Mouse (Mus musculus) heart, embryonic 12.5 days (tissue): ENCODE results near the gene Mphosph9. TPM values are rescaled to one million over a fixed set of nuclear protein-coding genes. Genes with fewer than 3 reads are reported as not detected.

Experiments
- ATAC-seq: fragments of 200-750 bp; cut with Nextera tagmentation; 2 replicates; pipeline ENCODE4 v1.8.0; 2017; ENCODE audit warnings: moderate TSS enrichment, moderate library complexity; ENCODE audit not compliant: insufficient number of reproducible peaks, low FRiP score
- H3K27ac ChIP-seq: fragments of 300-500 bp; sonication (generic); 2 replicates; pipeline ENCODE4 v1.5.1; 2016; ENCODE audit warnings: mild to moderate bottlenecking, moderate library complexity; ENCODE audit not compliant: poor library complexity, severe bottlenecking
- H3K27me3 ChIP-seq: fragments of 300-500 bp; sonication (generic); replicated peaks from 2 replicates; pipeline ENCODE4 v1.6.1; 2016; ENCODE audit warnings: mild to moderate bottlenecking, moderate library complexity
- H3K36me3 ChIP-seq: fragments of 300-500 bp; sonication (generic); 2 replicates; pipeline ENCODE4 v1.6.1; 2016; ENCODE audit warnings: mild to moderate bottlenecking, moderate library complexity
- H3K4me1 ChIP-seq: fragments of 300-500 bp; sonication (generic); replicated peaks from 2 replicates; pipeline ENCODE4 v1.6.1; 2016; ENCODE audit warnings: mild to moderate bottlenecking
- H3K4me2 ChIP-seq: fragments of 300-500 bp; sonication (generic); 2 replicates; pipeline ENCODE4 v1.6.1; 2016; ENCODE audit warnings: mild to moderate bottlenecking, moderate library complexity
- H3K4me3 ChIP-seq: fragments of 300-500 bp; sonication (generic); 2 replicates; pipeline ENCODE4 v1.5.1; 2016; ENCODE audit warnings: mild to moderate bottlenecking
- H3K9ac ChIP-seq: fragments of 300-500 bp; sonication (generic); 2 replicates; pipeline ENCODE4 v1.6.1; 2016; ENCODE audit warnings: mild to moderate bottlenecking, moderate library complexity
- H3K9me3 ChIP-seq: fragments of 300-500 bp; sonication (generic); replicated peaks from 2 replicates; pipeline ENCODE4 v1.6.1; 2016; ENCODE audit warnings: mild to moderate bottlenecking, moderate library complexity
- WGBS: fragments of 180-500 bp; shearing (Covaris S2); methylation state at CpG from one replicate; pipeline ENCODE4 v1.1.7; 2016; 5-methylcytosine and 5-hydroxymethylcytosine counted together
- polyA plus RNA-seq: library from polyadenylated mRNA; unstranded; fragments of >200 nt; fragmentation: Nextera tagmentation; extraction: Ambion mirVana; gene quantifications from 2 replicates; pipeline ENCODE4 v1.2.1, GENCODE M21; 2016

Mphosph9 gene
- polyA plus RNA-seq, 1 experiment from 2014 or later: 13.4 TPM

DNA sequence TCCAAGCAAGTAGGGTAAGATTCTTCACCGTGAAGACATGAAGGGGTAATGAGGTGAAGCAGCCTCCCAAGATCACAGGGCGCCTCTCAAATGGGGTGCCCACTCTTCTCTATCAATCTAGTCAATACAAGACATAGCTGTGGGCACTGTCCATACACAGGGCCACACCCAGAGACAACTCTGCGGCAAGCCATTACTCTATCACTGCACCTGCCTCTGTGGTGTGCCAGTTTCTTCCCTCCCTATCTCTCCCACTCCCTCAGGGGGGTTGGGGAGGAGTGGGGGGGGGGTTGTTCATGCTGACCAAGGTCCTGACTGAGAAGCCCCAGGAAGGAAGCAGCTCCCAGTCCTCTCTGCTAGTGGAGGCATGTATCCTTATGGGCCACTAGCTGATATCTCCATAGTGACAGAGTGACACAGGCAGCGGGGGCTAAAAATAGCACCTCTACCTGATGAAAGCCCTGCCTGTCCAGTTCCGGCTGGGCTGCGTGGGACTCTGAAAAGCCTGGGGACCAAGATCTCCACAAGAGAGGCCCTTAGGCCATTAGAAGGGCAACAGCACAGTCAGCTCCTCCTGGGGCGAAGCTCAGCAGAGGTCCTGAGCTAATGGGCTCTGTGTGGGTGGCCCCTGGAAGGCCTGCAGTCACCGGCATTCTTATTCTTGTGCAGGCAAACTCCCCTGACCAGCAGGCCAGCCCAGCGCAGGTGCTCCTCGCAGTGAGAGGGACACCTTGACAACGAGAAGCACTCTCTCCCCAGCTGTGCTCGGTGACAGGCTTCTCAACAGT lies 93.7 kb downstream of the Mphosph9 start:
- 46% methylated on average over 12 of the region's 12 CpGs for WGBS
- peak overlapping the region; percentile 53 for H3K4me2 ChIP-seq
- no peak overlapping the region for H3K4me3 ChIP-seq
- peak; percentile 67 for ATAC-seq
- no peaks in the 10 kb centered on the region for H3K27me3 ChIP-seq
- H3K4me1 ChIP-seq: peaks cover 81% of the 10 kb centered on the region
- no peaks in the 10 kb centered on the region for H3K9me3 ChIP-seq
- H3K36me3 ChIP-seq: peaks cover 6% of the 10 kb centered on the region; the same call in 1 of the 2 replicates
- H3K27ac ChIP-seq: peak overlapping the region; percentile 95
- peak overlapping the region; percentile 47 for H3K9ac ChIP-seq

GRCm38 (mm10) chr5:124233144-124233465 lies 94.7 kb downstream of the Mphosph9 start:
- H3K4me3 ChIP-seq: no peak overlapping the region
- peaks cover 72% of the 10 kb centered on the region for H3K4me1 ChIP-seq
- H3K36me3 ChIP-seq: peaks cover 5% of the 10 kb centered on the region; the same call in 1 of the 2 replicates
- H3K9ac ChIP-seq: no peak overlapping the region
- no peak for ATAC-seq
- WGBS: 68% methylated on average over 8 of the region's 8 CpGs
- peak overlapping the region; percentile 95 for H3K27ac ChIP-seq
- H3K27me3 ChIP-seq: no peaks in the 10 kb centered on the region
- no peaks in the 10 kb centered on the region for H3K9me3 ChIP-seq
- H3K4me2 ChIP-seq: peak overlapping the region; percentile 1; the same call in 1 of the 2 replicates

- Histone ChIP-seq H3K4me1 (peaks cover 66% of the 10 kb centered on the region), H3K27me3 (no peaks in the 10 kb centered on the region), H3K9me3 (no peaks in the 10 kb centered on the region), H3K9ac (peak overlapping the region; percentile 23; the same call in 1 of the 2 replicates), H3K36me3 (no peaks in the 10 kb centered on the region), H3K4me3 (no peak overlapping the region), H3K4me2 (peak overlapping the region; percentile 1), H3K27ac (peak overlapping the region; percentile 95)
- WGBS: 62% methylated on average over 18 of the region's 18 CpGs
- ATAC-seq: 0 out of 2 replicates have a peak, but pooled peaks have one; percentile 5
Observed at GRCm38 (mm10) chr5:124232360-124233143, 95.2 kb downstream of the Mphosph9 start.

DNA sequence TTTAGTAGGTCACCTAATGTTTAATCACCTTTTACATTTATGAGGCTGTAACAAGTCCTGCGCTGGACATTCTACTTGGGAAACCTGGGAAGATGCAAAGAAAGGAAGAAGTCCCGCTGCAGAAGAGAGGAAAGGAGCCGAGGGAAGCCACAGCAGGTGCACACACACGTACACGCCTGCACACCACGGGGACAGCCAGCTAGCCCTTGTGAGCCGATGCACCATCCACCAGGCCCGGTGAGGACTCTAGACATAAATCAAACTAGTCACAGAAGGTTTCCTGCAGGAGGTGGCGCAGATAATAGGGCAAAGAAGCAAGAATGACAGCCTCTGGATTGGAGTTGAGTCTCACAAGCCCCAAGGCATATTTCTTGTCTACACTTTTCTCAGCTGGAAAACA lies 97.3 kb downstream of the Mphosph9 start:
- no peak for ATAC-seq
- Histone ChIP-seq H3K4me2 (no peak overlapping the region), H3K36me3 (no peaks in the 10 kb centered on the region), H3K27ac (no peak overlapping the region), H3K27me3 (no peaks in the 10 kb centered on the region), H3K4me1 (peaks cover 58% of the 10 kb centered on the region), H3K4me3 (no peak overlapping the region), H3K9ac (no peak overlapping the region), H3K9me3 (no peaks in the 10 kb centered on the region)
- 85% methylated on average over 9 of the region's 9 CpGs for WGBS

DNA sequence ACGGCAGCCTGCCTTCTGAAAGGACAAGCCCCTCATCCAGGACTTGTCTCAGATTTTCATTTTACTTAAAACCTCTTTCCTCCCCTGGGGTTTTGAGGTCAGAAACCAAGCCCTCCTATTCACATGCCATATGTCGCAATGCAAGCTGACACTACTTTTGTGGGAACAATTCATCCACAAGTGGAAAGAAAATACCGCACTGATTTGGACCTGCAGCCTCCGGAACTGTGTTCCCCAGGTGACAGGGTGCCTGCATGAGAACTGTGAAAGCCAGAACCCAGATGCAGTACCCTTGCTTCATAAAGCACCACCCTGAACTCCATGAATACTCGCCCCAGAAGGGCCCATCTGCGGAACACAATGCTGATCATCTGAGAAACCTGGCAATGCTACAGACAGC lies 100.6 kb downstream of the Mphosph9 start:
- Histone ChIP-seq H3K9ac (no peak overlapping the region), H3K4me3 (no peak overlapping the region), H3K27me3 (no peaks in the 10 kb centered on the region), H3K27ac (no peak overlapping the region), H3K36me3 (no peaks in the 10 kb centered on the region), H3K4me2 (no peak overlapping the region), H3K9me3 (no peaks in the 10 kb centered on the region), H3K4me1 (peaks cover 58% of the 10 kb centered on the region)
- no peak for ATAC-seq
- 70% methylated on average over 6 of the region's 6 CpGs for WGBS

GRCm38 (mm10) chr5:124226494-124226893 lies 101.3 kb downstream of the Mphosph9 start:
- no peak overlapping the region for H3K4me2 ChIP-seq
- H3K9ac ChIP-seq: no peak overlapping the region
- H3K27me3 ChIP-seq: no peaks in the 10 kb centered on the region
- H3K36me3 ChIP-seq: no peaks in the 10 kb centered on the region
- WGBS: 86% methylated on average over 4 of the region's 4 CpGs
- H3K4me3 ChIP-seq: no peak overlapping the region
- no peaks in the 10 kb centered on the region for H3K9me3 ChIP-seq
- H3K27ac ChIP-seq: no peak overlapping the region
- H3K4me1 ChIP-seq: peaks cover 58% of the 10 kb centered on the region
- no peak for ATAC-seq

DNA sequence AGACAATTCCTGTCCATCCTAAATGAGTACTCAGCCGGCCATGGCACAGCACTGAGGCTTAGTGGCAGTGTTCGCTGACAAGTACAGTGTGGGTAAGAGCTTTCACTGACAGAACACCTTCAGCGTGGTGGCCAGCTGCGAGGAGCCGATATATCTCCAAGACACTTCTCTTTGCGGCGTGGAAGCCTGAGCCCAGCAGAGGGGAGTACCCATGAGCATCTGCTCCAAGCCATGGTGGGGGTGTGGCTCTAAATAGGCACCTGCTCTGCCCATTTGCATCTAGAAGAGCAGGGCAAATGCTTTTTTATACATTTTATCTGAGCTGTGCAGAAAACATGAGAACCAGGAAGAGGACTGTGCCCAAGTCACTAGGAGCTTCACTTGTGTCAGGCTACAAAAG lies 101.9 kb downstream of the Mphosph9 start:
- H3K9me3 ChIP-seq: no peaks in the 10 kb centered on the region
- H3K36me3 ChIP-seq: no peaks in the 10 kb centered on the region
- peaks cover 58% of the 10 kb centered on the region for H3K4me1 ChIP-seq
- no peaks in the 10 kb centered on the region for H3K27me3 ChIP-seq
- 76% methylated on average over 7 of the region's 7 CpGs for WGBS
- no peak overlapping the region for H3K27ac ChIP-seq
- no peak overlapping the region for H3K4me3 ChIP-seq
- H3K4me2 ChIP-seq: no peak overlapping the region
- H3K9ac ChIP-seq: no peak overlapping the region
- no peak for ATAC-seq

GRCm38 (mm10) chr5:124224321-124225092 lies 103.3 kb downstream of the Mphosph9 start:
- no peaks in the 10 kb centered on the region for H3K36me3 ChIP-seq
- whole genome bisulfite sequencing: 55% methylated on average over 16 of the region's 16 CpGs
- no peak for ATAC-seq
- no peak overlapping the region; the same call in 1 of the 2 replicates for H3K9ac ChIP-seq
- peak overlapping the region; percentile 37; the same call in 1 of the 2 replicates for H3K27ac ChIP-seq
- H3K4me1 ChIP-seq: peaks cover 66% of the 10 kb centered on the region
- H3K27me3 ChIP-seq: no peaks in the 10 kb centered on the region
- no peaks in the 10 kb centered on the region for H3K9me3 ChIP-seq
- no peak overlapping the region for H3K4me2 ChIP-seq
- no peak overlapping the region for H3K4me3 ChIP-seq

DNA sequence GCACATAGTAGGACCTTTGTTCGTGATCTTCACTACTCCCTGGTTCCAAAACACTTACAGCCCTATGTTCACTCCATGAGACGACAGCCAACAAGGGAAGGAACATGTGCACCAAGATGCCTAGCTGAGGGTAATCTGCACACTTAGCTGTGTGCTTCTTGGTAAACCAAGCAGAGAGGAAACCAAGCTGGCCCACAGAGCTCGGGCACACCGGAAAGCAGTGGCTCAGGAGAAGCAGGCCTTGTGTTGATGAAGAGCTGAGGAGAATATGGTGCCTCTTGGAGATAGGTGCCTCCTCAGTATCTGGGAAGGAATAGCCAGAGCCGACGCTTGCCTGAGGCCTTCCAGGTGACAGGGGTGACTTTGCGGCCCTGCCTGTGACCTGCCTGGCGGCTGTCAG lies 104.2 kb downstream of the Mphosph9 start:
- no peaks in the 10 kb centered on the region for H3K9me3 ChIP-seq
- no peaks in the 10 kb centered on the region for H3K27me3 ChIP-seq
- ATAC-seq: no peak
- H3K36me3 ChIP-seq: no peaks in the 10 kb centered on the region
- no peak overlapping the region for H3K4me3 ChIP-seq
- no peak overlapping the region for H3K27ac ChIP-seq
- H3K9ac ChIP-seq: no peak overlapping the region
- WGBS: 82% methylated on average over 8 of the region's 8 CpGs
- peaks cover 75% of the 10 kb centered on the region for H3K4me1 ChIP-seq
- no peak overlapping the region for H3K4me2 ChIP-seq

GRCm38 (mm10) chr5:124222696-124223095 lies 105.1 kb downstream of the Mphosph9 start:
- Histone ChIP-seq H3K27me3 (no peaks in the 10 kb centered on the region), H3K9ac (no peak overlapping the region), H3K4me2 (no peak overlapping the region), H3K4me3 (no peak overlapping the region), H3K9me3 (no peaks in the 10 kb centered on the region), H3K4me1 (peaks cover 84% of the 10 kb centered on the region), H3K36me3 (no peaks in the 10 kb centered on the region), H3K27ac (no peak overlapping the region; the same call in 1 of the 2 replicates)
- WGBS: 78% methylated on average over 11 of the region's 11 CpGs
- ATAC-seq: no peak

- Histone ChIP-seq H3K4me1 (peaks cover 85% of the 10 kb centered on the region), H3K9me3 (no peaks in the 10 kb centered on the region), H3K27me3 (no peaks in the 10 kb centered on the region), H3K4me3 (no peak overlapping the region), H3K27ac (peak overlapping the region; percentile 64), H3K9ac (peak overlapping the region; percentile 25), H3K36me3 (no peaks in the 10 kb centered on the region), H3K4me2 (no peak overlapping the region)
- 79% methylated on average over 7 of the region's 7 CpGs for WGBS
- ATAC-seq: 0 out of 2 replicates have a peak, but pooled peaks have one; percentile 3
Observed at GRCm38 (mm10) chr5:124221736-124222040, 106.1 kb downstream of the Mphosph9 start.
